Mouse (Mus musculus) embryonic facial prominence, embryonic 14.5 days (tissue): Measurements from ENCODE around the gene Rcor1. TPM values are rescaled to one million over a fixed set of nuclear protein-coding genes. Genes with fewer than 3 reads are reported as not detected.

Experiments
- ATAC-seq: fragments of 200-750 bp; cut with Nextera tagmentation; 2 replicates; pipeline ENCODE4 v1.8.0; 2017; ENCODE audit warnings: low read depth, moderate number of reproducible peaks, moderate TSS enrichment
- DNase-seq: peaks from one replicate; pipeline ENCODE4 v3.0.0-alpha.2; 2015; ENCODE audit warnings: low spot score
- H3K27ac ChIP-seq: fragments of 300-500 bp; sonication (generic); replicated peaks from 2 replicates; pipeline ENCODE4 v1.5.1; 2014; ENCODE audit warnings: low read depth, mild to moderate bottlenecking, low read length, moderate library complexity
- H3K27me3 ChIP-seq: fragments of 300-500 bp; sonication (generic); replicated peaks from 2 replicates; pipeline ENCODE4 v1.6.1; 2014; ENCODE audit warnings: low read length; ENCODE audit not compliant: control insufficient read depth, insufficient read depth
- H3K36me3 ChIP-seq: fragments of 300-500 bp; sonication (generic); 2 replicates; pipeline ENCODE4 v1.6.1; 2014; ENCODE audit warnings: low read length, mixed read lengths; ENCODE audit not compliant: control insufficient read depth, insufficient read depth
- H3K4me1 ChIP-seq: fragments of 300-500 bp; sonication (generic); 2 replicates; pipeline ENCODE4 v1.6.1; 2014; ENCODE audit warnings: antibody characterized with exemption, low read length; ENCODE audit not compliant: control insufficient read depth, insufficient read depth
- H3K4me2 ChIP-seq: fragments of 300-500 bp; sonication (generic); 2 replicates; pipeline ENCODE4 v1.6.1; 2014; ENCODE audit warnings: low read depth, mild to moderate bottlenecking, low read length, moderate library complexity, mixed read lengths
- H3K4me3 ChIP-seq: fragments of 300-500 bp; sonication (generic); 2 replicates; pipeline ENCODE4 v1.5.1; 2014; ENCODE audit warnings: low read depth, mild to moderate bottlenecking, low read length
- H3K9ac ChIP-seq: fragments of 300-500 bp; sonication (generic); 2 replicates; pipeline ENCODE4 v1.6.1; 2014; ENCODE audit warnings: low read depth, mild to moderate bottlenecking, low read length, moderate library complexity, mixed read lengths
- H3K9me3 ChIP-seq: fragments of 300-500 bp; sonication (generic); 2 replicates; pipeline ENCODE4 v1.6.1; 2016; ENCODE audit warnings: low read length; ENCODE audit not compliant: control insufficient read depth
- WGBS: fragments of 180-500 bp; shearing (Covaris S2); extraction: QIAGEN DNeasy Blood & Tissue Kit; methylation state at CpG from one replicate; pipeline ENCODE4 v1.1.7; 2014; 5-methylcytosine and 5-hydroxymethylcytosine counted together
- polyA plus RNA-seq: library from polyadenylated mRNA; unstranded; fragments of >200 nt; fragmentation: Nextera tagmentation; extraction: Ambion mirVana; gene quantifications from 2 replicates; pipeline ENCODE4 v1.2.1, GENCODE M21; 2014

Rcor1 gene
- polyA plus RNA-seq, 1 experiment from 2014 or later = 18.0 TPM

DNA sequence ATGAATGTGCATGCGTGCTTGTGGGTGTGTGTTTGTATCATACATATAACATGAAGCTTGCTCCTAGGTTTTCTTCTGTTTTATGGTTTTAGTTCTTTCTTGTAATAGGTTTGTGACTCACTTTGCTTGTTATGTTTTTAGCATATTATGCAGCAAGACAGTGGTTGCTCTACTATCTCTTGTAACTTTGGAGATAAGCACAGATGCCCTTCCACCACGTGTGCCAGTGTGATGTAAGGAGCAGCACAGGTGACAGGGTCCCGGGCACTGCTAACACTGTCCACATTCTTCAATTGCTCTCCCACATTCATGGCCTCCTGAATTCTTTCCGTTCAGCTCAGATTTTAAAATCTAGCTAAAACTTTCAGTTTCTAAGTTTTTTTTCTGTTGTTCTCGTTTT is 6.3 kb upstream of the Rcor1 start:
- Histone ChIP-seq H3K27me3 (no peaks in the 10 kb centered on the region), H3K4me2 (no peak overlapping the region), H3K4me1 (peaks cover 7% of the 10 kb centered on the region; the same call in 1 of the 2 replicates), H3K27ac (no peak overlapping the region), H3K4me3 (no peak overlapping the region), H3K36me3 (no peaks in the 10 kb centered on the region), H3K9ac (no peak overlapping the region), H3K9me3 (no peaks in the 10 kb centered on the region)
- ATAC-seq (no peak), DNase-seq (no peak)
- WGBS = 75% methylated on average over 5 of the region's 5 CpGs

DNA sequence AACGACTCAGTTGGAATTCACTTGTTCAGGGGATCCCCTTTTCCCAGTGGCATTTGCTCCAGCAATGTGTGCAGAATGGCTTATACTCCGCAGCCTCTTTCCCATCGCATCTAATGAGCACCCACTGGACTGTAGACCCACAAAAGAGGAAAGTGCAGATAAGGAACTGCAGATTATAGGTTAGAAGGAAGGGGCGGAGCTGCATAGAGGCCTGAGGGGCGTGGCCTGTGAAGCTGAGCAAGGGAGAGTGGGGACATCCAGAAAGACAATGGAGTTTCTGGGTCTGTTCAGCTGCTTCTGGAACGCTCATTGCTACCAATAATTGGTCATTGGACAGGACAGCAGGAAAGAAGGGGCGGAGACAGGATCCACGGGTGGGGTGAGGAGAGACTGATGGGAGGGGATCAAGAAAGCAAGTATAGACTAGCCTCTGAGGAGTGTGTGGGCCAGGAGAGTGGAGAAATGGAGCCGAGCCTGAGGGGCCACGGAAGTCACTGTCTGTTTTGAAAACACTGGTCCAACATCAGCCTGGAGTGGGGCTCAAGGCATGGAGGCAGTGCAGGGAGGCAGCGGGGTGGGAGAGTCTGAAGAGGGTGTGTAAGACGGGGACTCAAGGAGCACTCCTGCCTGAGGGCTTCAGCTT is 3.8 kb upstream of the Rcor1 start:
- 62% methylated on average over 12 of the region's 12 CpGs for WGBS
- no peak overlapping the region for H3K27ac ChIP-seq
- no peaks in the 10 kb centered on the region for H3K27me3 ChIP-seq
- no peak overlapping the region for H3K9ac ChIP-seq
- H3K36me3 ChIP-seq = no peaks in the 10 kb centered on the region
- H3K4me1 ChIP-seq = peaks cover 8% of the 10 kb centered on the region; the same call in 1 of the 2 replicates
- H3K4me2 ChIP-seq = no peak overlapping the region
- no peak for ATAC-seq
- no peak for DNase-seq
- H3K9me3 ChIP-seq = no peaks in the 10 kb centered on the region
- no peak overlapping the region for H3K4me3 ChIP-seq

DNA sequence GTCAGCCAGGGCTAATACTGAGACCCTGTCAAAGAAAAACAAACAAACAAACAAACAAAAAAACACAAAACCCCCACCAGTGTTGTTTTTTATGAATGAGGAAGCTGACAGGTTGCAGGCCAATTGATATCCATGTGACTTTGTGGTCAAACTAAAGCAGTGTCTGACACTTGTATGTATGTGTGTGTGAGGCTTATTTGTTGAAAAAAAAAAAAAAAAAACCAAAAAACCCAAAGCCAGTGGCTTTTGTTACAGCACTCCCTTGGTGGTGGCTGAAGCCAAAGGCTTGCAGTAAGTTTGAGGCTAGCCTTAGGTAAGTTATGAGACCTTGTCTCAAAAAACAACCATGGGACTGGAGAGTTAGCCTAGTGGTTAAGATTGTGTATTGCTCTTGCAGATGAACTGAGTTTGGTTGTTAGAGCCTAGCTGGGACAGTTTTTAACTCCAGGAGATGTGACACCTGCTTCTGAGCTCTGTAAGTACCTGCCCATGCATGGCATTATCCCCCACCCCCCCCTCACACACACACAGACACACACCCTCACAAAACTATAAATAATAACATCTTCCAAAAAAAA is 2.9 kb upstream of the Rcor1 start:
- ATAC-seq (no peak), DNase-seq (no peak)
- H3K4me2 ChIP-seq = no peak overlapping the region
- H3K9me3 ChIP-seq = no peaks in the 10 kb centered on the region
- no peaks in the 10 kb centered on the region for H3K27me3 ChIP-seq
- peaks cover 16% of the 10 kb centered on the region; the same call in 1 of the 2 replicates for H3K4me1 ChIP-seq
- H3K9ac ChIP-seq = no peak overlapping the region
- H3K36me3 ChIP-seq = no peaks in the 10 kb centered on the region
- no peak overlapping the region for H3K4me3 ChIP-seq
- H3K27ac ChIP-seq = no peak overlapping the region

DNA sequence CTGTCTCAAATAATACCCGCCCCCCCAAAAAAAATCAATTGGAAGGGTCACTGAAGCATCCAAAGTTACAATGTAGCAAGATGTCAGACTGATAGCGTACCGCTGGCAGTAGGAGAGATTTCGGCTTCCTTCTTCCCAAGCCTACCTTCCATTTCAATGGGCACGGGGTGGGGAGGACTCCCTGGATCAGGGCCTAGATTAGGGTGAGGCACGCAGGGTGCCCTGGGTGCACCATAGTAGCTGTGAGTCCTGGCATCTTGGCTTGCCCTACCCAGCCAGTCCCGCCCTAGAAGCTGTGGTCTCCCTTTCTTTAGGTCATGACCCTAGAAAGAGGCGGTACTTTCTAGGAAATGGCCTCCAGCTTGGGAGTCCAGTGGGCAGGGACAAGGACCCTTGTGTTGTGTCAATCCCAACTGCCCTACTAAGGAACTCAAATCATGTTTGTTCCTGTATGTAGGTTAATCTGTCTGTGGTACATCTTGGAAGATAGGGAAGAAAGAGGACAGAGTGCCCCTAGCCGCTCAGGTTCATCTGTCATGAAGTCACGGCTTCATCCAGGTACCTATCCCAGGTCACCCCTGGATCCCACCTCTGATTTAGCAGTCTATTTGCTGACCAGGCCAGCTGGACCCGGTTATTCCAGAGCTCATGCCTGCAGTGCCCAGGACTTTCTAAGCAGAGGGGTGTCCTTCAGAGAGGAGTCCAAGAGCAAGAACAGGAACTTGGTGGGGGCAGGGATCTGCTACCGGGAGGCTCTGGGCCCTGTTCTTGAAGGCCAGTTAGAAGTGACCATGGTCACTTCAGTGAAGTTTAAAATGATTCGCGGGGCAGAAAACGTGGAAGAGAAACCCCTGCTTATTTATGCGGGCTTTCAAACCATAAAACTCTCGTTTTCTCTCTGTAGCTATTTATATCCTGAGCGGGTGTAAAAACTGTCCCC is 1.6 kb upstream of the Rcor1 start:
- H3K4me2 ChIP-seq = peak overlapping the region; percentile 92
- ATAC-seq = no peak
- peaks cover 20% of the 10 kb centered on the region; the same call in 1 of the 2 replicates for H3K4me1 ChIP-seq
- peaks cover 5% of the 10 kb centered on the region for H3K36me3 ChIP-seq
- WGBS = 57% methylated on average over 18 of the region's 18 CpGs
- no peaks in the 10 kb centered on the region for H3K27me3 ChIP-seq
- H3K9me3 ChIP-seq = no peaks in the 10 kb centered on the region
- H3K27ac ChIP-seq = peak overlapping the region; percentile 99
- peak overlapping the region; percentile 100 for H3K4me3 ChIP-seq
- DNase-seq = peak; percentile 22
- peak overlapping the region; percentile 87 for H3K9ac ChIP-seq

DNA sequence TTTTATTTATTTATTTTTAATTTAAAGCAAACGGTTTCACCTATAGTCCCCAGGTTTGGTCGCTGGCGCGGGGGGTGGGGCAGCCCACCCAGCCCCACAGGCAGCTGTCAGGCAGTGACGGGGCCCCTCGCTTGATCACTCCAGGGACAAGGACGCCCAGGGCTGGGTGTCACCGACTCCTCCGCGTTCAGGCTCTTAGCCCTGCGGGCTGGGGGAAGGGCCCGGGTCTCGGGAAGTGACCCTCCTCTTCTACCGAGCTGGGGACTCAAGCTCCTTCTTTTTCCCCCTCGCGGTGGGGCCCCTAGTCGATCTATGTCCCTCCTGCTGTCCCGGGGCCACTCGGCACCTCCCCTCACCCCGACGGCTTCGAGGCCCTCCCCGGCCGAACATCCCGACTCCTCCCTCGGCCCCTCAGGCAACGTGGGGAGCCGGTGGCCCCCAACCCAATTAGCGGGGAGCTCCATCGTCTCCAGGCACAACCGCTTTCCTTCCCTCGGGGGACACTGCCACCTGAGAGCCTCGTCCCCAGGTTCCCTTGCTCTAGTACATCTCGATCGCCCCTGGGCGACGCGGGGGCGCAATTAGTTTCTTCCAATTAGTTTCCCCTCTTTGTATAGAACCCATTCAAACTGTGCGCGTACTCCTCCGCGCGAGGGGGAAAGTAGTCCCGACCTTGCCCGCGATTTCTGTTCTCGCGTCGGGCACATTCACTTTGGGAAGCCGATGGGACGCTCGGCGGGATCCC is 748 bp upstream of the Rcor1 start:
- peak overlapping the region; percentile 87 for H3K9ac ChIP-seq
- peak overlapping the region; percentile 92 for H3K4me2 ChIP-seq
- peak overlapping the region; percentile 99 for H3K27ac ChIP-seq
- no peaks in the 10 kb centered on the region for H3K27me3 ChIP-seq
- no peaks in the 10 kb centered on the region for H3K9me3 ChIP-seq
- ATAC-seq (peak; percentile 64), DNase-seq (peak; percentile 84)
- H3K36me3 ChIP-seq = peaks cover 10% of the 10 kb centered on the region
- WGBS = under 1% methylated on average over 50 of the region's 54 CpGs
- peak overlapping the region; percentile 100 for H3K4me3 ChIP-seq
- peaks cover 20% of the 10 kb centered on the region; the same call in 1 of the 2 replicates for H3K4me1 ChIP-seq

DNA sequence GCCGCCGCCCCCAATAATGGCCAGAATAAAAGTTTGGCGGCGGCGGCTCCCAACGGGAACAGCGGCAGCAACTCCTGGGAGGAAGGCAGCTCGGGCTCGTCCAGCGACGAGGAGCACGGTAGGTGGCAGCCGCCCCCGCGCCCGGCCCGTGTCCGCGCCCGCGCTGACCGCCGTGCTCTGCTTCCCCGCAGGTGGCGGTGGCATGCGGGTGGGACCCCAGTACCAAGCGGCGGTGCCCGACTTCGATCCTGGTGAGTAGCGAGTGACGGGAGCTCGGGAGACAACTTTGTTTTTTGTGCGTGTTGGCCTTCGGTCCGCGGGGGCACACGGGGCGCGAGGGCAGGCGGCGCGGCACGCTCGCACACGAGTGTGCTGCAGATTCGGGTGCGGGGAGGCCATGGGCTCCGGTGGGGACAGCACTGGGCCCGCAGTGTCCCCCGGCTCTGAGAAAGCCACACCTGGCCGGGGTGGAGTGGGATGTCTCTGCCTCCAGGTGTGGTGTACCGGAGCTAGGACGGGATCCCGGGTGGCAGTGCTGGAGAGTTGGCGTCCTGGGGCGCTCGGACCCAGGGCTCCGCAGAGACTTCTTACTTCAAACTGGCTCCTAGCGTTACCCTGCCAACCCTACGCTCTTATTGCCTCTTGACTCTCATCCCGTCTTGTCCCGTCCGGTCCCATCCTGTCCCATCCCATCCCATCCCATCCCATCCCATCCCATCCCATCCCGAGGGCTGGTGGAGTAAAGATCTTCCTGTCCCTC is 800 bp downstream of the Rcor1 start:
- Histone ChIP-seq H3K27ac (peak overlapping the region; percentile 99), H3K9me3 (no peaks in the 10 kb centered on the region), H3K36me3 (peaks cover 22% of the 10 kb centered on the region), H3K4me2 (peak overlapping the region; percentile 90), H3K4me3 (peak overlapping the region; percentile 100), H3K9ac (peak overlapping the region; percentile 96), H3K4me1 (peaks cover 20% of the 10 kb centered on the region; the same call in 1 of the 2 replicates), H3K27me3 (no peaks in the 10 kb centered on the region)
- DNase-seq = peak; percentile 11
- no peak for ATAC-seq
- WGBS = under 1% methylated on average over 40 of the region's 65 CpGs

DNA sequence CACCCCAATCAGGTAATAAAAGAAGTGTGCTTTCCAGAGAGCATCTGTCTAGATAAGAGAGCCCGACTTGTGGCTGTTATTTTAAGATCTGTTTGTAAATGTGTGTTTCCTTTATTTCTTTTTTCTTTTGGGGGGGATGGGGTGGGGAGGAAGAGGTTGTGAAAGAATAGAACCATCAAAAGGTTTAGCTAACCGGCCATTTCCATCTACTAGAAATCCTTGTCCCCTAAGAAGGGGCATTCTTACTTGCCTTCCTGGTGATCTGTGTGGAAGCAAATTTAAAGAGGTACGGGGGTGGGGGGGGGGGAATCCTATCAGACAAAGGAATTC is 1.3 kb downstream of the Rcor1 start:
- no peaks in the 10 kb centered on the region for H3K9me3 ChIP-seq
- 0 out of 2 replicates have a peak overlapping the region, but pooled peaks have one; percentile 58 for H3K27ac ChIP-seq
- ATAC-seq = no peak
- H3K27me3 ChIP-seq = no peaks in the 10 kb centered on the region
- H3K4me2 ChIP-seq = peak overlapping the region; percentile 90
- no peak for DNase-seq
- WGBS = 8% methylated on average over 3 of the region's 3 CpGs
- peak overlapping the region; percentile 100 for H3K4me3 ChIP-seq
- peaks cover 20% of the 10 kb centered on the region; the same call in 1 of the 2 replicates for H3K4me1 ChIP-seq
- peak overlapping the region; percentile 96 for H3K9ac ChIP-seq
- peaks cover 22% of the 10 kb centered on the region for H3K36me3 ChIP-seq
